Mouse (Mus musculus) inflammation-experienced regulatory T-cells, adult 6 months (primary cell): Measurements from ENCODE around the gene Col15a1. TPM values are rescaled to one million over a fixed set of nuclear protein-coding genes. Genes with fewer than 3 reads are reported as not detected.

Experiments used
- ATAC-seq: one replicate; pipeline ENCODE4 v1.8.0; 2017
- polyA plus RNA-seq, 3 experiments: library from polyadenylated mRNA; unstranded; fragments of 100-300 nt; shearing (Covaris generic); gene quantifications; one replicate each; pipeline ENCODE4 v1.2.1; 2017

Gene Col15a1
- polyA plus RNA-seq: 1 to 10 TPM in 2 of 3 experiments, under 1 TPM in 1; 0.45 to 2.2 (median 1.6) TPM

- ATAC-seq: no peak
Observed at GRCm38 (mm10) chr4:47207969-47208420, at the start of gene Col15a1. TSS of gene Col15a1 (plus strand) at chr4:47208161.

GRCm38 (mm10) chr4:47161103-47161755 is 46.7 kb upstream of the Col15a1 start:
- no peak for ATAC-seq

GRCm38 (mm10) chr4:47161756-47162587 is 46.0 kb upstream of the Col15a1 start:
- no peak for ATAC-seq

- ATAC-seq: no peak
Observed at GRCm38 (mm10) chr4:47172314-47172713, 35.6 kb upstream of the Col15a1 start.

- ATAC-seq: no peak
Observed at GRCm38 (mm10) chr4:47177101-47177500, 30.9 kb upstream of the Col15a1 start.

- ATAC-seq: no peak
Observed at GRCm38 (mm10) chr4:47178261-47178961, 29.6 kb upstream of the Col15a1 start.

- ATAC-seq: no peak
Observed at GRCm38 (mm10) chr4:47179535-47179934, 28.4 kb upstream of the Col15a1 start.

- ATAC-seq: no peak
Observed at GRCm38 (mm10) chr4:47184058-47184661, 23.8 kb upstream of the Col15a1 start.

- no peak for ATAC-seq
Observed at GRCm38 (mm10) chr4:47186514-47186913, 21.4 kb upstream of the Col15a1 start.

- ATAC-seq: no peak
Observed at GRCm38 (mm10) chr4:47196173-47196572, 11.8 kb upstream of the Col15a1 start.

- no peak for ATAC-seq
Observed at GRCm38 (mm10) chr4:47203643-47204042, 4.3 kb upstream of the Col15a1 start.

GRCm38 (mm10) chr4:47205846-47206245 is 2.1 kb upstream of the Col15a1 start:
- no peak for ATAC-seq

GRCm38 (mm10) chr4:47208421-47208991 is 545 bp downstream of the Col15a1 start:
- ATAC-seq: no peak

GRCm38 (mm10) chr4:47209466-47209865 is 1.5 kb downstream of the Col15a1 start:
- ATAC-seq: no peak

GRCm38 (mm10) chr4:47218828-47219227 is 10.9 kb downstream of the Col15a1 start:
- no peak for ATAC-seq

GRCm38 (mm10) chr4:47219393-47219792 is 11.4 kb downstream of the Col15a1 start:
- no peak for ATAC-seq

GRCm38 (mm10) chr4:47220544-47220943 is 12.6 kb downstream of the Col15a1 start:
- ATAC-seq: no peak

GRCm38 (mm10) chr4:47222146-47222545 is 14.2 kb downstream of the Col15a1 start:
- no peak for ATAC-seq

GRCm38 (mm10) chr4:47225920-47226319 is 18.0 kb downstream of the Col15a1 start:
- ATAC-seq: no peak

GRCm38 (mm10) chr4:47227101-47227500 is 19.1 kb downstream of the Col15a1 start:
- ATAC-seq: no peak

GRCm38 (mm10) chr4:47227756-47228155 is 19.8 kb downstream of the Col15a1 start:
- ATAC-seq: no peak

- no peak for ATAC-seq
Observed at GRCm38 (mm10) chr4:47228945-47229344, 21.0 kb downstream of the Col15a1 start.
